Mouse (Mus musculus): Measurements from ENCODE around the gene Snx8. TPM values are rescaled to one million over a fixed set of nuclear protein-coding genes. Genes with fewer than 3 reads are reported as not detected.
A peak's percentile ranks its signal among the peaks of the same experiment; 100 is the strongest.

Snx8 gene
- polyA plus RNA-seq, 1 experiment from 2014 or later: 9.9 TPM

GRCm38 (mm10) chr5:140383559-140383958 is 5.5 kb downstream of the Snx8 start:
- peak overlapping the region; percentile 55 for H3K9ac ChIP-seq (ENCODE audit: low read length)
- no peaks in the 10 kb centered on the region for H3K27me3 ChIP-seq (ENCODE audit: control insufficient read depth, insufficient read depth, low read length)
- peak overlapping the region; percentile 28 for H3K4me2 ChIP-seq (ENCODE audit: low read length)
- H3K9me3 ChIP-seq (ENCODE audit: control insufficient read depth, low read length): no peaks in the 10 kb centered on the region
- H3K4me1 ChIP-seq (ENCODE audit: control insufficient read depth in 2 of 2, insufficient read depth in 2 of 2, low read length in 2 of 2): peaks cover 7 to 27% of the 10 kb centered on the region in 2 experiments; a peak in 3 of 4 replicates
- peak overlapping the region; percentile 65 to 79 for H3K27ac ChIP-seq (replicated peaks in 1 of 2; ENCODE audit: control insufficient read depth in 1 of 2, insufficient read depth in 1 of 2, low read depth in 2 of 2, low read length in 2 of 2)
- ATAC-seq (ENCODE audit: insufficient number of reproducible peaks, insufficient read depth, low FRiP score, low read depth): peak; percentile 58; the same call in 1 of the 2 replicates
- H3K36me3 ChIP-seq (ENCODE audit: control insufficient read depth, insufficient read depth, low read length): no peaks in the 10 kb centered on the region
- H3K4me3 ChIP-seq (ENCODE audit: control insufficient read depth in 1 of 2, insufficient read depth in 1 of 2, low read depth in 1 of 2, low read length in 2 of 2): no peak overlapping the region
- WGBS: 12% methylated on average over 7 of the region's 7 CpGs

DNA sequence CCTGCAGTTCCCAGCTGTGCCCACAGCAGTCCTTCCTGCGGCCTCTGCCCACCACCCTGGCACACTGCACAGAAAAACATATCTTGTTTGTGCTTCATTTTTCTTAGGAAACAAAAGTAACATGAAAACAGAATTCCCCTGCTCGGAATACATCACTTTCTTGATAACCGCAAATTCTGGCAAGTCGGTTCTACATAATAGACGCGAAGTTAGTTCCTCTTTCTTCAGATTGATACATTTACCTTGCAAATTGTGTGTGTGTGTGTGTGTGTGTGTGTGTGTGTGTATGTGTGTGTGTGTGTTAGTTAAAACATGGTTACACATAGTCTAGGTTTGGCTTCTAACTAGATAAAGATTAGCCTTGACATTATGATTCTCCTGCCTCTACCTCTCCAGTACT is 6.4 kb downstream of the Snx8 start:
- H3K4me3 ChIP-seq (ENCODE audit: control insufficient read depth in 1 of 2, insufficient read depth in 1 of 2, low read depth in 1 of 2, low read length in 2 of 2): no peak overlapping the region
- H3K27me3 ChIP-seq (ENCODE audit: control insufficient read depth, insufficient read depth, low read length): no peaks in the 10 kb centered on the region
- ATAC-seq (ENCODE audit: insufficient number of reproducible peaks, insufficient read depth, low FRiP score, low read depth): no peak
- WGBS: 95% methylated on average over 6 of the region's 6 CpGs
- H3K9me3 ChIP-seq (ENCODE audit: control insufficient read depth, low read length): no peaks in the 10 kb centered on the region
- H3K36me3 ChIP-seq (ENCODE audit: control insufficient read depth, insufficient read depth, low read length): no peaks in the 10 kb centered on the region
- H3K4me1 ChIP-seq (ENCODE audit: control insufficient read depth in 2 of 2, insufficient read depth in 2 of 2, low read length in 2 of 2): peaks cover 4 to 25% of the 10 kb centered on the region in 2 experiments; a peak in 3 of 4 replicates
- H3K4me2 ChIP-seq (ENCODE audit: low read length): no peak overlapping the region
- no peak overlapping the region for H3K27ac ChIP-seq (replicated peaks in 1 of 2; ENCODE audit: control insufficient read depth in 1 of 2, insufficient read depth in 1 of 2, low read depth in 2 of 2, low read length in 2 of 2)
- no peak overlapping the region for H3K9ac ChIP-seq (ENCODE audit: low read length)

- Histone ChIP-seq H3K36me3 (ENCODE audit: control insufficient read depth, insufficient read depth, low read length) (no peaks in the 10 kb centered on the region), H3K4me3 (ENCODE audit: control insufficient read depth in 1 of 2, insufficient read depth in 1 of 2, low read depth in 1 of 2, low read length in 2 of 2) (no peak overlapping the region), H3K27ac (replicated peaks in 1 of 2; ENCODE audit: control insufficient read depth in 1 of 2, insufficient read depth in 1 of 2, low read depth in 2 of 2, low read length in 2 of 2) (no peak overlapping the region), H3K4me2 (ENCODE audit: low read length) (no peak overlapping the region), H3K27me3 (ENCODE audit: control insufficient read depth, insufficient read depth, low read length) (no peaks in the 10 kb centered on the region), H3K4me1 (ENCODE audit: control insufficient read depth in 2 of 2, insufficient read depth in 2 of 2, low read length in 2 of 2) (peaks cover 4 to 19% of the 10 kb centered on the region in 2 experiments; a peak in 3 of 4 replicates), H3K9ac (ENCODE audit: low read length) (no peak overlapping the region), H3K9me3 (ENCODE audit: control insufficient read depth, low read length) (no peaks in the 10 kb centered on the region)
- ATAC-seq (ENCODE audit: insufficient number of reproducible peaks, insufficient read depth, low FRiP score, low read depth): no peak
- WGBS: 75% methylated on average over 7 of the region's 7 CpGs
Measured at GRCm38 (mm10) chr5:140381156-140381555, 7.9 kb downstream of the Snx8 start.

GRCm38 (mm10) chr5:140379299-140379698 is 9.8 kb downstream of the Snx8 start:
- 0 out of 4 replicates have a peak overlapping the region, but pooled peaks of 1 of the 2 experiments have one; percentile 6 for H3K27ac ChIP-seq (replicated peaks in 1 of 2; ENCODE audit: control insufficient read depth in 1 of 2, insufficient read depth in 1 of 2, low read depth in 2 of 2, low read length in 2 of 2)
- H3K4me2 ChIP-seq (ENCODE audit: low read length): no peak overlapping the region
- no peaks in the 10 kb centered on the region for H3K27me3 ChIP-seq (ENCODE audit: control insufficient read depth, insufficient read depth, low read length)
- H3K4me3 ChIP-seq (ENCODE audit: control insufficient read depth in 1 of 2, insufficient read depth in 1 of 2, low read depth in 1 of 2, low read length in 2 of 2): no peak overlapping the region
- peaks cover 5 to 19% of the 10 kb centered on the region in 2 experiments; a peak in 3 of 4 replicates for H3K4me1 ChIP-seq (ENCODE audit: control insufficient read depth in 2 of 2, insufficient read depth in 2 of 2, low read length in 2 of 2)
- ATAC-seq (ENCODE audit: insufficient number of reproducible peaks, insufficient read depth, low FRiP score, low read depth): no peak
- no peaks in the 10 kb centered on the region for H3K9me3 ChIP-seq (ENCODE audit: control insufficient read depth, low read length)
- WGBS: 68% methylated on average over 6 of the region's 6 CpGs
- no peaks in the 10 kb centered on the region for H3K36me3 ChIP-seq (ENCODE audit: control insufficient read depth, insufficient read depth, low read length)
- H3K9ac ChIP-seq (ENCODE audit: low read length): no peak overlapping the region

GRCm38 (mm10) chr5:140378121-140378853 is 10.8 kb downstream of the Snx8 start:
- 85% methylated on average over 6 of the region's 6 CpGs for WGBS
- H3K9ac ChIP-seq (ENCODE audit: low read length): no peak overlapping the region
- H3K27ac ChIP-seq (replicated peaks in 1 of 2; ENCODE audit: control insufficient read depth in 1 of 2, insufficient read depth in 1 of 2, low read depth in 2 of 2, low read length in 2 of 2): no peak overlapping the region
- no peak overlapping the region for H3K4me3 ChIP-seq (ENCODE audit: control insufficient read depth in 1 of 2, insufficient read depth in 1 of 2, low read depth in 1 of 2, low read length in 2 of 2)
- H3K4me2 ChIP-seq (ENCODE audit: low read length): no peak overlapping the region
- H3K27me3 ChIP-seq (ENCODE audit: control insufficient read depth, insufficient read depth, low read length): no peaks in the 10 kb centered on the region
- no peaks in the 10 kb centered on the region for H3K9me3 ChIP-seq (ENCODE audit: control insufficient read depth, low read length)
- peaks cover 2 to 11% of the 10 kb centered on the region in 2 experiments; a peak in 2 of 4 replicates for H3K4me1 ChIP-seq (ENCODE audit: control insufficient read depth in 2 of 2, insufficient read depth in 2 of 2, low read length in 2 of 2)
- no peaks in the 10 kb centered on the region for H3K36me3 ChIP-seq (ENCODE audit: control insufficient read depth, insufficient read depth, low read length)
- ATAC-seq (ENCODE audit: insufficient number of reproducible peaks, insufficient read depth, low FRiP score, low read depth): no peak

DNA sequence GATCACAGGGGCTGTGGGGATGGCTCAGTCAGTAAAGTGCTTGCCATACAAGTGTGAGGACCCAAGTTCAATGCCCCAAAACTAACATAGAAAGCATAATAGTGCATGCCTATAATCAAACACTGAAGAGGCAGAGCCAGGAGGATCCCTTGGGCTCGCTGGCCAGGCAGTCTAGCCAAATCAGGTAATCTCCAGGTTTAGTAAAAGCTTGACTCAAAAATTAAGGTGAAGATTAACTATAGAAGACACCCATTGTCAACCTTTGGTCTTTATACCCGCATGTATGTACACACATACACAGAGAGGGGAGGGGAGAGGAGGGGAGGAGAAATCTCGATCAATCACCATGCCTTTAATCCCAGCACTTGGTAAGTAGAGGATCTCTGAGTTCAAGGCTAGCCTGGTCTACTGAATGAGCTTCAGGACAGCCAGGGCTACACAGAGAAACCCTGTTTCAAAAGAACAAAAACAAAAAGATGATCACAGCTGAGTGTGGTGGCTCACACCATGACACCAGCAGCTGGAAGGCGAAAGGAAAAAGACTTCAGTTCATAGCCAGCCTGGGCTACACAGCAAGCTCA is 13.7 kb downstream of the Snx8 start:
- no peak for ATAC-seq (ENCODE audit: insufficient number of reproducible peaks, insufficient read depth, low FRiP score, low read depth)
- Histone ChIP-seq H3K36me3 (ENCODE audit: control insufficient read depth, insufficient read depth, low read length) (no peaks in the 10 kb centered on the region), H3K27ac (replicated peaks in 1 of 2; ENCODE audit: control insufficient read depth in 1 of 2, insufficient read depth in 1 of 2, low read depth in 2 of 2, low read length in 2 of 2) (no peak overlapping the region), H3K27me3 (ENCODE audit: control insufficient read depth, insufficient read depth, low read length) (no peaks in the 10 kb centered on the region), H3K4me2 (ENCODE audit: low read length) (no peak overlapping the region), H3K4me1 (ENCODE audit: control insufficient read depth in 2 of 2, insufficient read depth in 2 of 2, low read length in 2 of 2) (peaks cover 9 to 15% of the 10 kb centered on the region in 2 experiments; a peak in 1 of 4 replicates), H3K9me3 (ENCODE audit: control insufficient read depth, low read length) (no peaks in the 10 kb centered on the region), H3K4me3 (ENCODE audit: control insufficient read depth in 1 of 2, insufficient read depth in 1 of 2, low read depth in 1 of 2, low read length in 2 of 2) (no peak overlapping the region), H3K9ac (ENCODE audit: low read length) (no peak overlapping the region)
- WGBS: 90% methylated on average over 4 of the region's 4 CpGs

DNA sequence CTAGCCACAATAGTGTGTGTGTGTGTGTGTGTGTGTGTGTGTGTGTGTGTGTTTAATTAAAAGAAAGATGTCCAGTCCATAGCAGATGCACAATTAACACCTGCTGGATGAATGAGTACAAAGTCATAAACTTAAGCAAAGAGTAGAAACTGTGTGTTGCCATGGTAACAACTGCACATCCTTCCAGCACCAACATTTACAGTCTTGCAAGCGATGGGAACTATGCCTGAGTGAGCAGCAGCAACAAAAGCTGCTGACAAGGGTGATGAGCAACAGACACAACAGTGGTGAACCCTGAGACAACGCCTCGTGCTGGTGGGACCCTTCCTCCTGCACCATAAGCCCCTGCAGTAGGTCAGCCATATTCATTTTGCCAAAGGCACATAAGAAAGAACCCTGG is 14.8 kb downstream of the Snx8 start:
- Histone ChIP-seq H3K27ac (replicated peaks in 1 of 2; ENCODE audit: control insufficient read depth in 1 of 2, insufficient read depth in 1 of 2, low read depth in 2 of 2, low read length in 2 of 2) (no peak overlapping the region), H3K27me3 (ENCODE audit: control insufficient read depth, insufficient read depth, low read length) (no peaks in the 10 kb centered on the region), H3K4me1 (ENCODE audit: control insufficient read depth in 2 of 2, insufficient read depth in 2 of 2, low read length in 2 of 2) (peaks cover 11 to 19% of the 10 kb centered on the region in 2 experiments; a peak in 2 of 4 replicates), H3K4me2 (ENCODE audit: low read length) (no peak overlapping the region), H3K9ac (ENCODE audit: low read length) (no peak overlapping the region), H3K36me3 (ENCODE audit: control insufficient read depth, insufficient read depth, low read length) (no peaks in the 10 kb centered on the region), H3K4me3 (ENCODE audit: control insufficient read depth in 1 of 2, insufficient read depth in 1 of 2, low read depth in 1 of 2, low read length in 2 of 2) (no peak overlapping the region), H3K9me3 (ENCODE audit: control insufficient read depth, low read length) (no peaks in the 10 kb centered on the region)
- 33% methylated on average over 3 of the region's 3 CpGs for WGBS
- ATAC-seq (ENCODE audit: insufficient number of reproducible peaks, insufficient read depth, low FRiP score, low read depth): no peak
